In genomic region chr5:132410338-132410852, GRCm38 (mm10) we compare ENCODE assay signal across 20 mouse cellular contexts.
DNase-seq lines count a peak whose midpoint lies in the region; ATAC-seq and TF ChIP-seq lines count a peak whose summit lies in the region.
"Had no signal": no experiment of that assay in that cellular context is flagged by ENCODE, and none has a peak within 500 bp of the region (broad histone marks: within the 10 kb centered on the region; RNA-seq: fewer than 3 reads in every experiment).

No protein-coding gene starts in this region.

- H3K4me2 ChIP-seq in embryonic facial prominence, embryonic 11.5 days (ENCODE audit: low read depth, low read length), result no peak overlapping the region
- H3K4me2 ChIP-seq in midbrain, postnatal 0 days (ENCODE audit: low read depth, low read length, poor library complexity, severe bottlenecking), result no peak overlapping the region
- no peak overlapping the region for H3K4me2 ChIP-seq in forebrain, embryonic 14.5 days (ENCODE audit: low read length)
- H3K4me2 ChIP-seq: embryonic facial prominence, embryonic 13.5 days; heart, embryonic 15.5 days; kidney, embryonic 15.5 days; liver, embryonic 11.5 days had no signal

- no peaks in the 10 kb centered on the region for H3K9me3 ChIP-seq in embryonic facial prominence, embryonic 11.5 days (replicated peaks; ENCODE audit: control insufficient read depth, low read length)
- H3K9me3 ChIP-seq in embryonic facial prominence, embryonic 10.5 days, result no peaks in the 10 kb centered on the region
- H3K9me3 ChIP-seq in midbrain, embryonic 10.5 days (replicated peaks), result no peaks in the 10 kb centered on the region
- H3K9me3 ChIP-seq in midbrain, postnatal 0 days (ENCODE audit: low read length), result no peaks in the 10 kb centered on the region
- H3K9me3 ChIP-seq in forebrain, embryonic 14.5 days (replicated peaks; ENCODE audit: control insufficient read depth, low read length), result no peaks in the 10 kb centered on the region
- H3K9me3 ChIP-seq: embryonic facial prominence, embryonic 13.5 days; heart, embryonic 15.5 days; kidney, embryonic 15.5 days had no signal

- 61% methylated on average over 4 of the region's 4 CpGs for WGBS in embryonic facial prominence, embryonic 11.5 days
- WGBS in embryonic facial prominence, embryonic 10.5 days, result 58% methylated on average over 4 of the region's 4 CpGs
- WGBS in midbrain, embryonic 10.5 days, result 52% methylated on average over 4 of the region's 4 CpGs
- 29% methylated on average over 4 of the region's 4 CpGs for WGBS in midbrain, postnatal 0 days
- WGBS in forebrain, embryonic 14.5 days, result 25% methylated on average over 4 of the region's 4 CpGs
- WGBS in olfactory bulb, adult 2 months, result 35% methylated on average over 4 of the region's 4 CpGs

- H3K4me3 ChIP-seq in embryonic facial prominence, embryonic 11.5 days (ENCODE audit: low read depth, low read length), result no peak overlapping the region
- H3K4me3 ChIP-seq in embryonic facial prominence, embryonic 10.5 days, result no peak overlapping the region
- H3K4me3 ChIP-seq in midbrain, embryonic 10.5 days, result no peak overlapping the region
- no peak overlapping the region for H3K4me3 ChIP-seq in midbrain, postnatal 0 days (ENCODE audit: low read depth, low read length)
- H3K4me3 ChIP-seq in forebrain, embryonic 14.5 days (ENCODE audit: low read depth, low read length), result no peak overlapping the region
- no peak overlapping the region for H3K4me3 ChIP-seq in olfactory bulb, adult 2 months (ENCODE audit: insufficient read depth, low read depth, low read length)
- H3K4me3 ChIP-seq: embryonic facial prominence, embryonic 13.5 days; heart, embryonic 15.5 days; kidney, embryonic 15.5 days had no signal

- no peak for TF ChIP-seq CTCF in midbrain, postnatal 0 days (IDR thresholded peaks at IDR 0.05)
- no peak for TF ChIP-seq CTCF in olfactory bulb, adult 2 months (IDR thresholded peaks at IDR 0.05; ENCODE audit: insufficient read depth, low read depth, low read length)

- H3K4me1 ChIP-seq in embryonic facial prominence, embryonic 11.5 days (ENCODE audit: control insufficient read depth, insufficient read depth, low read length), result peaks cover 2% of the 10 kb centered on the region; the same call in 1 of the 2 replicates
- peaks cover 30% of the 10 kb centered on the region for H3K4me1 ChIP-seq in embryonic facial prominence, embryonic 10.5 days
- peaks cover 35% of the 10 kb centered on the region for H3K4me1 ChIP-seq in midbrain, embryonic 10.5 days
- H3K4me1 ChIP-seq in midbrain, postnatal 0 days (ENCODE audit: insufficient read depth, low read length), result peaks cover 12% of the 10 kb centered on the region; the same call in 1 of the 2 replicates
- H3K4me1 ChIP-seq in forebrain, embryonic 14.5 days (ENCODE audit: control insufficient read depth, insufficient read depth, low read length), result peaks cover 28% of the 10 kb centered on the region
- H3K4me1 ChIP-seq in olfactory bulb, adult 2 months (ENCODE audit: control insufficient read depth, insufficient read depth, low read length), result peaks cover 7% of the 10 kb centered on the region

- peak; percentile 11 for DNase-seq in embryonic facial prominence, embryonic 11.5 days (ENCODE audit: low spot score)
- DNase-seq in embryonic facial prominence, embryonic 10.5 days (ENCODE audit: low spot score), result no peak
- peak; percentile 31 for DNase-seq in midbrain, embryonic 10.5 days (ENCODE audit: low spot score)
- DNase-seq in midbrain, postnatal 0 days (ENCODE audit: low spot score), result no peak
- DNase-seq in forebrain, embryonic 14.5 days (ENCODE audit: low spot score), result peak; percentile 45
- DNase-seq: adrenal gland, postnatal 14 days; cerebellum, adult 11-12 months; cerebellum, postnatal 14 days; gastrocnemius, postnatal 36 days; lung, adult 2 months; lung, postnatal 36 days; thymus, postnatal 25 days had no signal

- H3K27me3 ChIP-seq in embryonic facial prominence, embryonic 11.5 days (ENCODE audit: control insufficient read depth, insufficient read depth, low read length), result no peaks in the 10 kb centered on the region
- no peaks in the 10 kb centered on the region for H3K27me3 ChIP-seq in embryonic facial prominence, embryonic 10.5 days (replicated peaks; ENCODE audit: low read depth, poor library complexity, severe bottlenecking)
- H3K27me3 ChIP-seq in midbrain, embryonic 10.5 days (ENCODE audit: low read depth, poor library complexity, severe bottlenecking), result no peaks in the 10 kb centered on the region
- H3K27me3 ChIP-seq in midbrain, postnatal 0 days (ENCODE audit: insufficient read depth, low read length), result no peaks in the 10 kb centered on the region
- no peaks in the 10 kb centered on the region for H3K27me3 ChIP-seq in forebrain, embryonic 14.5 days (replicated peaks; ENCODE audit: control insufficient read depth, insufficient read depth, low read length)
- H3K27me3 ChIP-seq: embryonic facial prominence, embryonic 13.5 days; heart, embryonic 15.5 days; kidney, embryonic 15.5 days had no signal

- H3K36me3 ChIP-seq in embryonic facial prominence, embryonic 11.5 days (replicated peaks; ENCODE audit: control insufficient read depth, insufficient read depth, low read depth, low read length), result no peaks in the 10 kb centered on the region
- H3K36me3 ChIP-seq in embryonic facial prominence, embryonic 10.5 days (replicated peaks), result no peaks in the 10 kb centered on the region
- H3K36me3 ChIP-seq in midbrain, embryonic 10.5 days, result no peaks in the 10 kb centered on the region
- no peaks in the 10 kb centered on the region for H3K36me3 ChIP-seq in midbrain, postnatal 0 days (ENCODE audit: insufficient read depth, low read length)
- no peaks in the 10 kb centered on the region for H3K36me3 ChIP-seq in forebrain, embryonic 14.5 days (ENCODE audit: control insufficient read depth, insufficient read depth, low read length)
- H3K36me3 ChIP-seq: embryonic facial prominence, embryonic 13.5 days; G1E; heart, embryonic 15.5 days; kidney, embryonic 15.5 days had no signal

- no peak for TF ChIP-seq POLR2A in olfactory bulb, adult 2 months (IDR thresholded peaks at IDR 0.05; ENCODE audit: insufficient read depth, low read depth, low read length)

- no peak overlapping the region for H3K9ac ChIP-seq in embryonic facial prominence, embryonic 11.5 days (replicated peaks; ENCODE audit: low read length)
- no peak overlapping the region for H3K9ac ChIP-seq in midbrain, postnatal 0 days (replicated peaks; ENCODE audit: low read length, poor library complexity, severe bottlenecking)
- no peak overlapping the region for H3K9ac ChIP-seq in forebrain, embryonic 14.5 days (ENCODE audit: low read length)
- H3K9ac ChIP-seq: embryonic facial prominence, embryonic 13.5 days; heart, embryonic 15.5 days; kidney, embryonic 15.5 days had no signal

- no peak overlapping the region for H3K27ac ChIP-seq in embryonic facial prominence, embryonic 11.5 days (replicated peaks; ENCODE audit: low read depth, low read length)
- no peak overlapping the region for H3K27ac ChIP-seq in embryonic facial prominence, embryonic 10.5 days (replicated peaks)
- peak overlapping the region; percentile 46 for H3K27ac ChIP-seq in midbrain, embryonic 10.5 days (replicated peaks)
- no peak overlapping the region for H3K27ac ChIP-seq in midbrain, postnatal 0 days (ENCODE audit: low read depth, low read length)
- 0 out of 2 replicates have a peak overlapping the region, but pooled peaks have one; percentile 46 for H3K27ac ChIP-seq in forebrain, embryonic 14.5 days (ENCODE audit: low read depth, low read length)
- H3K27ac ChIP-seq in olfactory bulb, adult 2 months (ENCODE audit: insufficient read depth, low read depth, low read length), result 0 out of 2 replicates have a peak overlapping the region, but pooled peaks have one; percentile 51
- H3K27ac ChIP-seq: embryonic facial prominence, embryonic 13.5 days; heart, embryonic 15.5 days; kidney, embryonic 15.5 days had no signal

- ATAC-seq in embryonic facial prominence, embryonic 11.5 days (replicated peaks; ENCODE audit: insufficient number of reproducible peaks, low FRiP score, low TSS enrichment, low read depth), result no peak
- no peak for ATAC-seq in midbrain, postnatal 0 days (ENCODE audit: low FRiP score)
- ATAC-seq in forebrain, embryonic 14.5 days, result peak; percentile 40; the same call in 1 of the 2 replicates
- no peak for ATAC-seq in erythroid progenitor cell, adult 5-6 weeks (replicated peaks; ENCODE audit: low FRiP score, poor library complexity, severe bottlenecking)
- ATAC-seq: intestine, embryonic 16.5 days had no signal

Comparison
In these comparisons a context has a peak if more than half of its experiments do, and no peak if none do; other contexts are left out.
1. DNase-seq: peak in embryonic facial prominence, embryonic 11.5 days (single experiment), midbrain, embryonic 10.5 days (single experiment) and forebrain, embryonic 14.5 days (single experiment); none in embryonic facial prominence, embryonic 10.5 days (single experiment) and midbrain, postnatal 0 days (single experiment).
2. H3K27ac ChIP-seq: peak in midbrain, embryonic 10.5 days (single experiment), forebrain, embryonic 14.5 days (single experiment) and olfactory bulb, adult 2 months (single experiment); none in embryonic facial prominence, embryonic 11.5 days (single experiment), embryonic facial prominence, embryonic 10.5 days (single experiment) and midbrain, postnatal 0 days (single experiment).